Mouse (Mus musculus): ENCODE results near the gene 1700018B08Rik.

DNA sequence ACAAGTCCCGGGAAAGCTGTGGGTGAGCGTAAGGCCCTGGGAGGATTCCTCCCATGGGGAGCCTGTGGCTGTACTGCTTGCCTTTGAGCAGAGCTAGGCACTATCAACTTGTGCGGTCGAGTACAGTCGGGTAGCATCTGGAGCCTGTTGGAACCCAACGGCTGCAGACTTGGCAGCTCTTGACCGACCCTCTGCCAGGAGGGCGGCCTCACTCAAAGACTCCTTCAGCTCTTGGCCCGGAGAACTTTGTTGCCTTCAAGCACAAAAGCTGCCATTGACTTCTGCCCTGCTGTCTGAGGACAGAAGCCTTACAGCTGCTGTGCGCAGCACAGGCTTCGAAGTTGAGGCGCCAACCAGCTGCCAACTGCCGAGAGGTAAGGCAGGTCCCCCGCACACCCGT, 15.3 kb downstream of the 1700018B08Rik start:
- no peak for TF ChIP-seq CTCF (IDR thresholded peaks at IDR 0.05; ENCODE audit: control insufficient read depth, insufficient read depth, insufficient read length)
- no peak for TF ChIP-seq MAX (IDR thresholded peaks at IDR 0.05)
- no peak for TF ChIP-seq CEBPB (IDR thresholded peaks at IDR 0.05; ENCODE audit: low read depth)
- no peak for TF ChIP-seq USF1 (IDR thresholded peaks at IDR 0.05; ENCODE audit: low read depth)
- TF ChIP-seq FOSL1 (IDR thresholded peaks at IDR 0.05; ENCODE audit: insufficient read depth, low read length, poor library complexity, severe bottlenecking): no peak
